Mouse (Mus musculus) heart, postnatal 0 days (tissue): ENCODE results near the gene Hist1h2bc. TPM values are rescaled to one million over a fixed set of nuclear protein-coding genes. Genes with fewer than 3 reads are reported as not detected.

ENCODE experiments used
- ATAC-seq: fragments of 200-750 bp; cut with Nextera tagmentation; 2 replicates; pipeline ENCODE4 v1.8.0; 2017; ENCODE audit warnings: low read depth, moderate number of reproducible peaks, moderate library complexity; ENCODE audit not compliant: insufficient read depth
- DNase-seq: peaks from one replicate; pipeline ENCODE4 v3.0.0-alpha.2; 2016; ENCODE audit warnings: low spot score
- H3K27ac ChIP-seq: fragments of 300-500 bp; sonication (generic); 2 replicates; pipeline ENCODE4 v1.5.1; 2014; ENCODE audit warnings: low read depth, mild to moderate bottlenecking
- H3K27me3 ChIP-seq: fragments of 300-500 bp; sonication (generic); 2 replicates; pipeline ENCODE4 v1.6.1; 2014; ENCODE audit warnings: low read length, mixed read lengths; ENCODE audit not compliant: control insufficient read depth, insufficient read depth
- H3K36me3 ChIP-seq: fragments of 300-500 bp; sonication (generic); replicated peaks from 2 replicates; pipeline ENCODE4 v1.6.1; 2014; ENCODE audit warnings: low read length, mixed read lengths; ENCODE audit not compliant: control insufficient read depth, insufficient read depth
- H3K4me1 ChIP-seq: fragments of 300-500 bp; sonication (generic); 2 replicates; pipeline ENCODE4 v1.6.1; 2014; ENCODE audit warnings: antibody characterized with exemption; ENCODE audit not compliant: control insufficient read depth, insufficient read depth
- H3K4me2 ChIP-seq: fragments of 300-500 bp; sonication (generic); 2 replicates; pipeline ENCODE4 v1.6.1; 2014; ENCODE audit warnings: low read depth, mild to moderate bottlenecking, low read length, moderate library complexity
- H3K4me3 ChIP-seq: fragments of 300-500 bp; sonication (generic); 2 replicates; pipeline ENCODE4 v1.5.1; 2014; ENCODE audit warnings: low read depth, low read length
- H3K9ac ChIP-seq: fragments of 300-500 bp; sonication (generic); replicated peaks from 2 replicates; pipeline ENCODE4 v1.6.1; 2014; ENCODE audit warnings: low read depth, low read length, mixed read lengths
- H3K9me3 ChIP-seq: fragments of 300-500 bp; sonication (generic); replicated peaks from 2 replicates; pipeline ENCODE4 v1.6.1; 2016; ENCODE audit warnings: low read length; ENCODE audit not compliant: control insufficient read depth
- CTCF ChIP-seq: IDR thresholded peaks from 2 replicates; pipeline ENCODE4 v1.5.1; 2016; ENCODE audit warnings: antibody characterized with exemption, control low read depth, low read depth
- EP300 ChIP-seq: IDR thresholded peaks from 2 replicates; pipeline ENCODE4 v1.6.1; 2016; ENCODE audit warnings: antibody characterized with exemption, low read depth
- WGBS: fragments of 180-500 bp; shearing (Covaris S2); extraction: QIAGEN DNeasy Blood & Tissue Kit; methylation state at CpG from one replicate; pipeline ENCODE4 v1.1.7; 2014; 5-methylcytosine and 5-hydroxymethylcytosine counted together
- polyA plus RNA-seq: library from polyadenylated mRNA; unstranded; fragments of >200 nt; fragmentation: Nextera tagmentation; extraction: Ambion mirVana; gene quantifications from 2 replicates; pipeline ENCODE4 v1.2.1, GENCODE M21; 2015
- total RNA-seq: library from RNA; depleted of rRNA; stranded (reverse); fragments of >200 nt; gene quantifications from 2 replicates; pipeline ENCODE4 v1.2.3, GENCODE M21; 2014; ENCODE audit warnings: low replicate concordance

The Hist1h2bc gene
- total and polyA plus RNA-seq, 2 experiments from 2014 or later: 94.4 to 253 TPM

DNA sequence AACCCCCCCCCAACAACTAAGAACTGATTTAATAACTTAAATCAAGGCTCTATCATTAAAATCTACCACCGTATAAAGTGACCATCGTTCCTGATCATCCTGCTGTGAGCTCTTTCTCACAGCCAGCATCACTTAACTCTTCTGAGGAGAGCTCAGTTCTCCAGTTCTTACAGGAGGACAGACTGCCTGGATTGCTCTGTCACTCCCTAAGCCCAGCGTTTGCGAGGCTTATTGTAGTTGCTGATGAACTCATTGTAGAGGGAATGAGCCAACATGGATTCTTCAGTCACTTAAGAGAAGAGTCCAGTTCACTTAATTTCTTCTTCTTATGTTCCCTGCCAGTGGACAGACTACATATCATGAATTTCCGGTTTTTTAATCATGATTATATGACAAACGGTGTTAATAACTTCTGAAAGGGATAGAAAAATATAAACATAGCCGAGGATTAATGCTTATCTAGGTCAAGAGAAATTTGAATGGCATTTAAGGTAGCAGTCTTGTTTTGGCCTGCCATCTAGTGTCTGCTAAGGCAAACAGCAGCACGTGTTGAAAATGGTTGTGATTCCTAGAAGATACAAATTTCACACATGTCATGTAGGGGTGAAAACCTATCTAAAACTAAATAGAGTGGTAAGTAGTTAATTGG lies 48.3 kb downstream of the Hist1h2bc start:
- 21% methylated on average over 8 of the region's 8 CpGs for WGBS
- Histone ChIP-seq H3K27ac (no peak overlapping the region), H3K36me3 (no peaks in the 10 kb centered on the region), H3K9me3 (no peaks in the 10 kb centered on the region), H3K27me3 (no peaks in the 10 kb centered on the region), H3K4me2 (no peak overlapping the region), H3K9ac (no peak overlapping the region), H3K4me3 (no peak overlapping the region), H3K4me1 (0 out of 2 replicates have a peak, but pooled peaks cover 4% of the 10 kb centered on the region)
- TF ChIP-seq CTCF (peak; percentile 85), EP300 (no peak)
- DNase-seq: peak; percentile 71
- no peak; the same call in 1 of the 2 replicates for ATAC-seq

DNA sequence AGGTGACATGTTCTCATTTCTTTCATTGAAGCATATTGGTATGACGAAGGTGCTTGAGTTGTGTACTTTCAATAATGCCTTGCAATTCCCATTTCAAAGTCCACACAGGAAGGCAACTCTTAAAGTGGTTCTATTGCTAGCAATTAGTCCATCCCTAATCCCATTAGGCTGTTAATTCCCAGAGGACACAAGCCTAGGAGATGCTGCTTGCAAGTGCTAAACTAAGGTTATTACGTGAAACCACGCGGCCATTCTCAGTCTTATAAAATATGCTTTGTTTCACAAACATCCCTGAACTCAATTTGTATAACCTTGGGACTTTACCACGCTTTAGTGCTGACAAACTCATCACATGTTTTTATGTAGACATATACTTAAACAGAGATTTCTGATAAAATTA lies 53.1 kb downstream of the Hist1h2bc start:
- no peak for ATAC-seq
- no peak for DNase-seq
- Histone ChIP-seq H3K4me1 (peaks cover 8% of the 10 kb centered on the region; the same call in 1 of the 2 replicates), H3K4me2 (no peak overlapping the region), H3K27me3 (no peaks in the 10 kb centered on the region), H3K4me3 (no peak overlapping the region), H3K27ac (no peak overlapping the region), H3K36me3 (no peaks in the 10 kb centered on the region), H3K9ac (no peak overlapping the region), H3K9me3 (no peaks in the 10 kb centered on the region)
- TF ChIP-seq EP300 (no peak), CTCF (no peak)
- WGBS: 88% methylated on average over 5 of the region's 5 CpGs

DNA sequence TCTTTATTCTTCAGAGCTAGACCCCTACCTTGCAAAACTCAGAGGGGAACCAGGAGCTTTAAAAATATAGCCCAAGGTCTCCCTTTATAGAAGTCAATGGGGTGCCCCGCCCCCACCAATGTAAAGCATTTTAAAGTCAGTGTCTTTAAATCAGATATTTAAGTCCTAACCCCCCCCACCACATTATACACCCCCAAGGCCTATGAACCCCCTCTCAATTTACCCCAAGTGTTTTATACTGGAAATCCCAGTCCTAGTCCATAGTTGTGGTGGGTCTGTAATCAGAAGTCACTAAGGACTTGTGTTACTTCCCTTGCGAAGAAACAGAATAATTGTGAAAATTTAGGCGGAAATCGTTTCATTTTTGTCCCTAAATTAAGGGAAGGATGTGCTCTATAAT lies 54.0 kb downstream of the Hist1h2bc start:
- no peak for DNase-seq
- Histone ChIP-seq H3K4me2 (peak overlapping the region; percentile 97), H3K9ac (peak overlapping the region; percentile 96), H3K36me3 (no peaks in the 10 kb centered on the region), H3K4me3 (peak overlapping the region; percentile 72), H3K27me3 (no peaks in the 10 kb centered on the region), H3K9me3 (no peaks in the 10 kb centered on the region), H3K27ac (peak overlapping the region; percentile 97), H3K4me1 (peaks cover 8% of the 10 kb centered on the region; the same call in 1 of the 2 replicates)
- TF ChIP-seq EP300 (no peak; the same call in 1 of the 2 replicates), CTCF (no peak)
- 23% methylated on average over 4 of the region's 4 CpGs for WGBS
- no peak for ATAC-seq

DNA sequence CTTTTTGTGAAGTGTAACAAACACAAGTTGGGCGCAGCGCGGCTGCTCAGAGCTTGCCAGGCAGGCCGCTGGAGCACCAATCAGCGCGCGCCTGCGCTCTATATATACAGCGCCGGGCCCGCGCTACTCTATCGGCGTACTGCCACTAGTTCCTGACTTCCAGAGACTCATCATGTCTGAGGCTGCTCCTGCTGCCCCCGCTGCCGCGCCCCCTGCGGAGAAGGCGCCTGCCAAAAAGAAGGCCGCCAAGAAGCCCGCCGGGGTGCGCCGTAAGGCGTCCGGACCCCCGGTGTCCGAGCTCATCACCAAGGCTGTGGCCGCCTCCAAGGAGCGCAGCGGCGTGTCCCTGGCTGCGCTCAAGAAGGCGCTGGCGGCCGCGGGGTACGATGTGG lies 54.7 kb downstream of the Hist1h2bc start, which contains the start of gene Hist1h1c:
Hist1h1c (plus strand) TSS at position 132 of the 392 bp plus-strand sequence.
- peak; percentile 61 for TF ChIP-seq EP300
- no peak for TF ChIP-seq CTCF
- Histone ChIP-seq H3K4me3 (peak within 1 kb of the TSS; percentile 72), H3K9me3 (no peaks in the 10 kb centered on the region), H3K27ac (peak within 1 kb of the TSS; percentile 97), H3K27me3 (no peaks in the 10 kb centered on the region), H3K36me3 (no peaks in the 10 kb centered on the region), H3K4me2 (peak within 1 kb of the TSS; percentile 97), H3K4me1 (peaks cover 8% of the 10 kb centered on the region; the same call in 1 of the 2 replicates), H3K9ac (peak within 1 kb of the TSS; percentile 96)
- under 1% methylated on average over 32 of the region's 38 CpGs for WGBS
- ATAC-seq: peak; percentile 86
- DNase-seq: peak; percentile 92

DNA sequence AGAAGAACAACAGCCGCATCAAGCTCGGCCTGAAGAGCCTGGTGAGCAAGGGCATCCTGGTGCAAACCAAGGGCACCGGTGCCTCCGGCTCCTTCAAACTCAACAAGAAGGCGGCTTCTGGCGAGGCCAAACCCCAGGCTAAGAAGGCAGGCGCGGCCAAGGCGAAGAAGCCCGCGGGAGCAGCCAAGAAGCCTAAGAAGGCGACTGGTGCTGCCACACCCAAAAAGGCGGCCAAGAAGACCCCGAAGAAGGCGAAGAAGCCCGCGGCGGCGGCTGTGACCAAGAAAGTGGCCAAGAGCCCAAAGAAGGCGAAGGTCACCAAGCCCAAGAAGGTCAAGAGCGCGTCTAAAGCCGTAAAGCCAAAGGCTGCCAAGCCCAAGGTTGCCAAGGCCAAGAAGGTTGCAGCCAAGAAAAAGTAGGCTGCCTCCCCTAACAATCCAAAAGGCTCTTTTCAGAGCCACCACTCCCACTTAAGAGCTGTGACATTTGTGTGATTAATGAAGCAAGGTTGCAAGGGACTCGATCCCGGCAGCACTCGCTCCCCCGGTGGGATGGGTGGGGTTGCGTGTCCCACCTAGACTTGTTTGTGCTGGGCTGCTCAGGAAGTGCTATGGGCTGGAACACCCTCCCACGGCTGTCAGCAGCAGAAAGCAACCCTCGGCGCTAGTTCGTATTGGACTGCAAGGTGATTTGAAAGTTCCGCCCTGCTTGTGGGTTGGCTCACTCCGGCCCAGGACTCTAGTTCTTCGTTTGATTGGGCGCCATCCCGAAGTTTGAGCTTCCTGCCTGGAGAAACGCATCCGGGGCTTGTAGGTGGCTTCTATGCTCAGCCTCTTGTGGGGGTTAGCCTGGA lies 55.3 kb downstream of the Hist1h2bc start:
- peak; percentile 87 for ATAC-seq
- Histone ChIP-seq H3K9ac (peak overlapping the region; percentile 96), H3K9me3 (no peaks in the 10 kb centered on the region), H3K4me2 (peak overlapping the region; percentile 97), H3K4me1 (peaks cover 8% of the 10 kb centered on the region; the same call in 1 of the 2 replicates), H3K36me3 (no peaks in the 10 kb centered on the region), H3K27ac (peak overlapping the region; percentile 97), H3K4me3 (peak overlapping the region; percentile 72), H3K27me3 (no peaks in the 10 kb centered on the region)
- peak; percentile 83 for TF ChIP-seq EP300
- no peak for TF ChIP-seq CTCF
- WGBS: under 1% methylated on average over 39 of the region's 39 CpGs
- peak; percentile 95 for DNase-seq
